7 mouse cellular contexts compared by ENCODE assay signal in the genomic region with DNA sequence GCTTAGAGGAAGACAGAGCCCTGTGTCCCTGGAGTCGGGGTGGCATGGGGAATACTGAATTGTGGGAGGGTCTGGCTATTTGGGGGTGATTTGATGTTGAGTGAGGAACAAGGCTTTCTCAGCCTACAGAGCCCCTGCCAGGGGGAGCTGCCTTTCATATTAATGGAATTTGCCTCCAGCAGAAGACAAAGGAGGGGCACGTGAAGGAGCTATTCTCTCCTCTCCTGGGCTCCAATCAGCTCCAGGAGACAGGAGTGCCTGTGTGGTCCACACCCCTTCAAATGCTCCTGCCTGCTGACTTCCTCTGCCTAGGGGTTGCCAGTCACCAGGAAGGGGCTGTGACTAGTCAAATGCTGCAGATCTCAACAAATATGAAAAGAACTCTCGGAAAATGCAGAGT.
DNase-seq lines count a peak whose midpoint lies in the region.

No protein-coding gene starts in this region.

- peaks cover 63% of the 10 kb centered on the region for H3K4me1 ChIP-seq in midbrain, embryonic 10.5 days

- H3K9me3 ChIP-seq in midbrain, embryonic 10.5 days (replicated peaks) = no peaks in the 10 kb centered on the region

- peaks cover 20% of the 10 kb centered on the region for H3K27me3 ChIP-seq in midbrain, embryonic 10.5 days (ENCODE audit: low read depth, poor library complexity, severe bottlenecking)

- intact Hi-C loops in heart, postnatal 14 days (cut with DNase I) = no loop called here

- WGBS in midbrain, embryonic 10.5 days = 2% methylated on average over 3 of the region's 3 CpGs

- DNase-seq in R1 (ENCODE audit: low read depth, low spot score) (peak; percentile 72), adipocyte (ENCODE audit: low spot score) (no peak)
- DNase-seq in embryo, embryonic 10.5 days (ENCODE audit: low spot score) = peak; percentile 68
- DNase-seq in heart, postnatal 14 days = peak; percentile 3 to 9
- peak; percentile 64 for DNase-seq in midbrain, embryonic 10.5 days (ENCODE audit: low spot score)
- DNase-seq in T-cell, adult 2 months (ENCODE audit: low spot score) = no peak
- DNase-seq in adrenal gland, postnatal 36 days = no peak

- H3K27ac ChIP-seq in midbrain, embryonic 10.5 days (replicated peaks) = peak overlapping the region; percentile 78

- H3K4me3 ChIP-seq in midbrain, embryonic 10.5 days = peak overlapping the region; percentile 46

- no peaks in the 10 kb centered on the region for H3K36me3 ChIP-seq in midbrain, embryonic 10.5 days

Comparison
In these comparisons a context has a peak if more than half of its experiments do, and no peak if none do; other contexts are left out.
1. DNase-seq: peak in R1 (single experiment), embryo, embryonic 10.5 days (single experiment), heart, postnatal 14 days (2 of 2) and midbrain, embryonic 10.5 days (single experiment); none in adipocyte (single experiment), T-cell, adult 2 months (single experiment) and adrenal gland, postnatal 36 days (0 of 2).